ENCODE assay signal across 8 mouse cellular contexts in the genomic region with DNA sequence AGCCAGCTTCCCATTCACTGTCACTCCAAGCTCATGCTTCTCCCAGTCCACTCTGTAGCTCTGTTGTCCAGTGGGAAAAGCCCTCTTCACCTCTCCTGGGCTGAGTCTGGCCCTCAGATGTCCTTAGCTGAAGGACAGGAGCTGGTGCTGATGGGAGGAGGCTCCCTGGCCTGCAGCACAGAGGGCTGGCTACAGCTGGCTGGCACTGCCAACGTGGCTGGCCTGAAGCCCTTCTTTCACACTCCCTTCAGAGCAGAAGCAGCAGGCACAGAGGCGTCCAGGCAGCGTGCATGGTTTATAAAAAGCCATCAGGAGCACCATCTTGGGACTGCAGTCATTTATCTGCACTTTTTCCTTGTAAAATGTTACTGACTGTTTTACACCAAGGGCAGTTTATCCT. TPM values are rescaled to one million over a fixed set of nuclear protein-coding genes. Genes with fewer than 3 reads are reported as not detected.
DNase-seq lines count a peak whose midpoint lies in the region; ATAC-seq lines count a peak whose summit lies in the region.
"Had no signal": no experiment of that assay in that cellular context is flagged by ENCODE, and none has a peak within 500 bp of the region (broad histone marks: within the 10 kb centered on the region; RNA-seq: fewer than 3 reads in every experiment).

No protein-coding gene starts in this region.

- intact Hi-C loops in heart, postnatal 25 days (cut with DNase I): no loop called here
- intact Hi-C loops in left cerebral cortex, postnatal 36 days (cut with DNase I): no loop called here

- no peaks in the 10 kb centered on the region for H3K9me3 ChIP-seq in hindbrain, embryonic 15.5 days
- H3K9me3 ChIP-seq in hindbrain, embryonic 10.5 days: no peaks in the 10 kb centered on the region

- peak; percentile 19; the same call in 1 of the 2 replicates for ATAC-seq in hindbrain, embryonic 15.5 days (ENCODE audit: low FRiP score, low read depth)

- 0 out of 2 replicates have a peak overlapping the region, but pooled peaks have one; percentile 34 for H3K27ac ChIP-seq in hindbrain, embryonic 15.5 days (replicated peaks)
- H3K27ac ChIP-seq in hindbrain, embryonic 10.5 days: no peak overlapping the region
- H3K27ac ChIP-seq: macrophage had no signal

- H3K4me2 ChIP-seq in hindbrain, embryonic 15.5 days: no peak overlapping the region

- H3K9ac ChIP-seq in hindbrain, embryonic 15.5 days: no peak overlapping the region

- no peak for DNase-seq in hindbrain, embryonic 10.5 days (ENCODE audit: low spot score)
- DNase-seq in cerebellum, postnatal 10 days: peak; percentile 45 to 75
- peak; percentile 8 for DNase-seq in heart, postnatal 25 days (ENCODE audit: low spot score)
- peak; percentile 41 to 43 for DNase-seq in left cerebral cortex, postnatal 36 days (ENCODE audit: low spot score in 2 of 2)
- no peak for DNase-seq in urinary bladder, postnatal 14 days (ENCODE audit: low spot score)
- no peak for DNase-seq in thymus, postnatal 25 days

- WGBS in hindbrain, embryonic 15.5 days: 44% methylated on average over 3 of the region's 3 CpGs
- 78% methylated on average over 3 of the region's 3 CpGs for WGBS in hindbrain, embryonic 10.5 days

- no peaks in the 10 kb centered on the region for H3K27me3 ChIP-seq in hindbrain, embryonic 15.5 days
- no peaks in the 10 kb centered on the region for H3K27me3 ChIP-seq in hindbrain, embryonic 10.5 days (ENCODE audit: insufficient read depth, poor library complexity, severe bottlenecking)

- H3K4me3 ChIP-seq in hindbrain, embryonic 15.5 days: no peak overlapping the region
- H3K4me3 ChIP-seq in hindbrain, embryonic 10.5 days: no peak overlapping the region

- peaks cover 10% of the 10 kb centered on the region for H3K4me1 ChIP-seq in hindbrain, embryonic 15.5 days (replicated peaks)
- H3K4me1 ChIP-seq in hindbrain, embryonic 10.5 days (replicated peaks): no peaks in the 10 kb centered on the region

- H3K36me3 ChIP-seq in hindbrain, embryonic 15.5 days: no peaks in the 10 kb centered on the region
- H3K36me3 ChIP-seq in hindbrain, embryonic 10.5 days: no peaks in the 10 kb centered on the region

RNA-seq across cellular contexts. Expression of a gene that starts 13.7 kb away (rescaled TPM):
- polyA plus RNA-seq in hindbrain, embryonic 15.5 days (2015; fragmentation: Nextera tagmentation; extraction: Ambion mirVana): 0.93 and 1.1 TPM in 2 replicates
- 0.38 and 0.39 TPM in 2 replicates for polyA plus RNA-seq in hindbrain, embryonic 10.5 days (2016; fragmentation: Nextera tagmentation; extraction: Ambion mirVana)
- not detected for total RNA-seq in heart, postnatal 25 days (2021)
- under 1 TPM; 0.69 to 0.93 TPM for total RNA-seq in left cerebral cortex, postnatal 36 days (2021)

Comparison
In these comparisons a context has a peak if more than half of its experiments do, and no peak if none do; other contexts are left out.
1. DNase-seq: peak in cerebellum, postnatal 10 days (2 of 2), heart, postnatal 25 days (single experiment) and left cerebral cortex, postnatal 36 days (2 of 2); none in hindbrain, embryonic 10.5 days (single experiment), urinary bladder, postnatal 14 days (single experiment) and thymus, postnatal 25 days (single experiment).